Mouse (Mus musculus) c-Kit-negative CD71-positive TER-119-positive erythroid progenitor cells, embryonic 14.5 days (primary cell): ENCODE measurements around the gene Avpi1.
A peak's percentile ranks its signal among the peaks of the same experiment; 100 is the strongest.

Source experiments
- DNase-seq: peaks from one replicate; pipeline ENCODE4 v3.0.0-alpha.2; 2013; ENCODE audit warnings: low read depth, low spot score

Avpi1 gene

GRCm38 (mm10) chr19:42144541-42145167, 15.8 kb upstream of the Avpi1 start:
- peak; percentile 51 for DNase-seq

DNA sequence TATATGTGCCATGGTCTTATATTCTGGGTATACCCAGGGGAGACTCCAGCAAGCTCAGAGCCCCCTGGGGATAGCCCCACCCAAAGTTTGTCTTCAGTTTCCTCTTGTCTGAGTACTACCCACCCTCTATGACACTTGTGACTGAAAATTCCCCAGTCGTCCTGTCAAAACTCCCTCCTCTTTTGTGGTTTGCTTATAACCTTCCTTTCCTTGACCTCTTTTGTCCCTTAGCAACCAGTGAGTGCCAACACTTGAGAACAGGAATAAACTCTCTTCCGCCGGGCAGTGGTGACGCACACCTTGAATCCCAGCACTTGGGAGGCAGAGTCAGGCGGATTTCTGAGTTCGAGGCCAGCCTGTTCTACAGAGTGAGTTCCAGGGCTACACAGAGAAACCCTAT, 15.2 kb upstream of the Avpi1 start:
- no peak for DNase-seq

DNA sequence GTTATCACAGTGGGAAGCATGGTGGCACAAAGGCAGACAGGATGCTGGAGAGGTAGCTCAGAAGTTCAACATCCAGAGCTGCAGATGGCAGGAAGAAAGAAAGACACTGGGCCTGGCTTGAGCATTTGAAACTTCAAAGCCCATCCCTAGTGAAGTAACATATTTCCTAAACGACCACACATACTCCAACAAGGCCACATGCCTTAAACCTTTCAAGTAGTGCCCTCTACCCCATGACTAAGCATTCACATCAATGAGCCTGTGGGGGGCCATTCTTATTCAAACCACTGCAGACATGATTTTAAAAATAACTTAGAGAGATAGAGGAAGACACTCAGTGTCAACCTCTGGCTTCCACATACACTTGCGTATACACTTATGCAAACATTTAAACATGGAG, 13.9 kb upstream of the Avpi1 start:
- no peak for DNase-seq

GRCm38 (mm10) chr19:42141998-42142397, 13.1 kb upstream of the Avpi1 start:
- no peak for DNase-seq

- no peak for DNase-seq
These were observed 11.1 kb upstream of the Avpi1 start for GRCm38 (mm10) chr19:42139724-42140517.

DNA sequence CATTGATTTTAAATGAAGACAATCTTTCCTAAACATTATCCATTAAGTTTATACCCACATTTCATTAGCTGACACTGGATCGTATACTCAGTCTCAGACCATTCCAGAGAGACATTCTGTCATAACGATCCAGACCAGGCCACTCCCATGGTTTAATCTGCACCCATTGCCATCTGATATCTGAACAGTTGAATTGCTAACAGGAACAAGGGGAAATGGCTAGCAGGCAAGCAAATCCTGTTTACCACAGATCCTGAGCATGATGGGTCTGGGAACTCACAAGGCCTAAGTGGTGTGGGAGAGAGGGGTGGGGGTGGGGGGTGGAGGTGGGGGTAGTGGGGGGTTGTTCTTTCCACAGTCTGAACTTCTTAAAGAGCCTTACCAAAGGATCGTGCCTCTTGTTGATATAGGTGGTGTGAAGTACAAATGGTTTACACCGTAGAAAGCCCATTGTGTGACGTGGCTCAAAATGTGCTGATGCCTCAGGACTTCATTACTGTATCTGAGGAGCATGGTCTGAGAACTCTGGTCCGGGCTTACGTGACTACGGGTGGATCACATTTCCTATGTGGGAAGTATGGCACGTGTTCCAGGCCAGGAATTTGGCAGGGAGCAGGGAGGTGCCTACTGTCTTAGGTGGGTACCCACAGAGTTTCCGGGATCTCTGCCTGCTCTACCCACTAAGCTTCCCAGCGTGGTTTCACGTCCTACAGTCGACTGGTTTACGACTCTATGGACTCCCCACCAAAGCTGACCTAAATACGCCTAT, 9.8 kb upstream of the Avpi1 start:
- DNase-seq: no peak

- no peak for DNase-seq
These were observed 8.4 kb upstream of the Avpi1 start for GRCm38 (mm10) chr19:42137167-42137672.

DNA sequence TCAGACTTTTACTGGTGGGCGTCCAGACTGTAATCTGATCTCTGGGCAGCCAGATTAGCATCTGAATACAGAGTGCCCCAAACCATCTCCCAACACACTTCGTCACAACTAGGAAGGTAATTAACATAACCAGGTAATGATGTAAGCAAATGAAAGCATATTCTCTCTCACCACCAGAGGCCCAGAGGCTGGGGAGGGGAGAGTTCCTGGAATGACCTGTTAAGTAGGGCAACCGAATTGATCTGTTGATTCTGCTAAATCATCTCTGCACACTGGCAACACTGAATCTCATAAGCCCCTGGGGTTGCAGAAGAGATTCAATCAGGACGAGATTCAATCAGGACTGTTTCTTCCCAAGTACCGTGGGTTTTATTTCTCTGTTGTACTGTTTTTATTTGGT, 7.3 kb upstream of the Avpi1 start:
- DNase-seq: no peak

- no peak for DNase-seq
These were observed 6.2 kb upstream of the Avpi1 start for GRCm38 (mm10) chr19:42135070-42135469.

DNA sequence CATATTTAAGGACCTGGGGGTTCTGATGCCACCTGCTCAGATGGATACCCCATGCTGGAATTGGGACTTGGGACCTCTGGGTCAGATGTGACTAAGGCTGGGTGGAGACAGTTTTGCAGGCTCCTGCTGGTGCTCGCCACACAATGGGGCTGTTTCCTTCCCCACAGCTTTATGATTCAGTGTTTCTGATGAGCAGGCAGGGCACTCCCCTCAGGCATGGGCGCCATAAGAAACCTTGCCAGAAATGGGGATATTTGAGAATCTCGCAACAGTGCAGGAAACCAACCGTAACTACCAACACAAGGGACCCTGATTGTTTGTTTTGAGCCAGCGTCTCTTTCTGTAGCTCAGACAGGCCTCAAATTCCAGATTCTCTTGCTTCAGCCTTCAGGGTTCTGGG, 2.2 kb upstream of the Avpi1 start:
- DNase-seq: no peak

- DNase-seq: no peak
These were observed 1.4 kb upstream of the Avpi1 start for GRCm38 (mm10) chr19:42130294-42130606.

GRCm38 (mm10) chr19:42129509-42130293, 842 bp upstream of the Avpi1 start:
- DNase-seq: no peak

DNA sequence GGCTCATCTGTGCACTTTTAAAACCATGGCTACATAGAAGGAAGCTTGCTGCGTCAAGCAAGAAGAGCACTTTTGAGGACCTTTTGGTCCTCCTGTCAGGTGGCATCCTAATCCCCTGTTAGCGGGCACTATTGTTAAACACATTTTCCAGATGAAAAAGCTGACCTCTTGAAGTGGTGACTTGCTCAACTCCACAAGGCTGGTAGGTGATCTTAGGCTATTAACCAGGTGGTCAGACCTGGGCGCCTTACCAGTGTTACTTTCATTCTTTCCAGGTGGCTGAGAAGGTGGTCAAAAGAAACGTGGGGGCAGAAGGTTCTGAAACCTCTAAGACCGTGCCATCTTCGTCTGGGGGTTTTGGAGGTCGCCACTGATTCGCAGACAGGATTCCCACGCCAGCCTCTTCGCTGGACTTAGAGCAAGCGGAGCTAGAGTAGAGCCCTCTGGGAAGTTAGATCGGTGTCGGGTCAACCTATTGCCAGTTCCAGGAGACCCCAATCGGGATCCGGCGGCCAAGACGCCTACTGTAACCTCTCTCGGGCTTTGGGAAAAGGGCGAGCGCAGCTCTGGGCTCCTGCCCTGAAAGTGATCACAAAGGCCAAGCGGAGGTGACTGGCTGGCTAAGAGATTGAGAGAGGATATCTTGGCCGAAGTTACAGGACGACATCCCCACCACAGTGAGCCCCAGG, 663 bp downstream of the Avpi1 start:
- no peak for DNase-seq

DNA sequence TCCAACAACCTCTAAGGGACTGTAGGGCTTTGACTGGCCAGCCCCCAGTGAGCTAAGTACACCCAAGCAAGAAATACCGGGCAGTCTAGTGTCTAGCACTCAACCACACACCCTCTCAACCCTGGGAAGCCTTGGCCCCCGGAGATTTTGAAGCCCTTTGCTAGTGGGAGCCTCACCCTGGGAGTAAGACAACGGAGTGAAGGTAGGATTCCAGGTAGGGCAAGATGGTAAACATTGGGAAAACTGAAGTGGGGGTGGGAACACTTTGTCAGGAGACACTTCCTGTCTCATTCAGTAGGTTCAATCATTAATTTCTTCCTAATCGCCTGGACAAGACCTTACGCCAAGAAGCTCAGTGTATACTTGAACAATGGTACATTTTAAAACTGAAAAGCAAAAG, 1.8 kb downstream of the Avpi1 start:
- no peak for DNase-seq

DNA sequence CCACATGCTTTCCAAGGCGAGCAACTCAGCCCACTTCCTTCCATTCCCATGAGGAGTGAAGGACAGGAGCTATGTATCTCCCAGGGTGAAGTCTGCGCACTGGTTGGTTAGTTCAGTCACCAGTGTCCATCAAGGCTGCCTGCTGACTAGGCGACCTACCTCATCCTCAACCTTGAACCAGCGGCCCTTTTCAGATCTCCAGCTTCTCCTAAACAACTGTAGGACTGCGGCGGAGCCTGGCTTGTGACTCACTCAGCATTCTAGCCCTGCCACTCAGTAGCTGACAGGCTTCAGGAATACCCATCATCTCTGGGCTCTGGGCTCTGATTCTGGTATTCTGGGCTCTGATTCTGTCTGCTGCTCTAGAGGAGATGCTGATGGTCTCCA, 2.6 kb downstream of the Avpi1 start:
- no peak for DNase-seq

- DNase-seq: no peak
These were observed 3.2 kb downstream of the Avpi1 start for GRCm38 (mm10) chr19:42125501-42126218.

- DNase-seq: no peak
These were observed 4.2 kb downstream of the Avpi1 start for GRCm38 (mm10) chr19:42124684-42125083.

- DNase-seq: no peak
These were observed 8.4 kb downstream of the Avpi1 start for GRCm38 (mm10) chr19:42120451-42120850.

DNA sequence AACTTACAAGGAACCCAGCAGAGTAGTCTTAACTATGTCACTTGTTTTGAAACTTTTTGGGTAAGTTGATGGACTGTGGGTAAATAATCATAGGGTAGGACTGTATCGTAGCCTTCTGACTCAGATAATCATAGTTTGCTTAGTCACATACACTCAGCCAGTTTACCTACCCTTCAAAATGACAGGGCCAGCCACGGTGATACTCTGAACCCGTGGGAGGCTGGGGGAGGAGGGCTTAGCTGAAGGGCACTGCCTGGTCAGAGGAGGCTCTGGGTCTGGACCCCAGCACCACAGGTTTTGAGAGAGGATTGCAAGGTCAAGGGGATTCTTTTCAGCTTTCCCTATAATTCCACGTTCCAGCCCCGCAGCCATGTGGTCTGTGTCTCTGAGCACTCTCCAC, 10.3 kb downstream of the Avpi1 start:
- DNase-seq: no peak

- DNase-seq: no peak
These were observed 10.7 kb downstream of the Avpi1 start for GRCm38 (mm10) chr19:42118142-42118541.
